Mouse (Mus musculus) lung, adult 2 months (tissue): ENCODE results near the gene Megf8.

Experiments used
- CTCF ChIP-seq: fragments of 200-500 bp; IDR thresholded peaks from 2 replicates; pipeline ENCODE4 v1.5.1; 2011; ENCODE audit warnings: mild to moderate bottlenecking, low read length, control low read depth; ENCODE audit not compliant: insufficient read depth
- POLR2A ChIP-seq: fragments of 200-500 bp; IDR thresholded peaks from 2 replicates; pipeline ENCODE4 v1.6.1; 2011; ENCODE audit warnings: low read depth, mild to moderate bottlenecking, control low read depth, low read length, borderline replicate concordance; ENCODE audit errors: extremely low read depth

DNA sequence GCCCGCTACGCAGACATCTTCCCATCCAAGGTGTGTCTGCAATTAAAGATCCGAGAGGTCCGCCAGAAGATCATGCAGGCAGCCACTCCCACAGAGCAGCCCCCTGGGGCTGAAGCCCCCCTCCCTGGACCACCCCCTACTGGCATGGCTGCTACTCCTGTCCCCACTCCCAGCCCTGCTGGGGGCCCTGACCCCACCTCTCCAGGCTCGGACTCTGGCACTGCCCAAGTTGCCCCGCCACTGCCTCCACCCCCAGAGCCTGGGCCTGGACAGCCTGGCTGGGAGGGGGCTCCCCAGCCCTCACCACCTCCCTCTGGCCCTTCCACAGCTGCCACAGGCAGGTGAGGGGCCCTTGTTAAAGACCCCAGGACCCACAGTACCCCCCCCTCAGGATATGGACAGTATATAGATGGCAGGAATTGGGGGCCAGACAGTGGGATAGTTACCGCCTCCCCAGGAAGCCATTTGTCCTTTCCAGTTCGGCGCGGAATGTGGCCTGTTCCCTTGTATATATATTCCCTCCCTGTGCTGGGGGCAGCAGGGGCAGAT lies 23.7 kb upstream of the Megf8 start:
- TF ChIP-seq CTCF: no peak
- no peak for TF ChIP-seq POLR2A
